Mouse (Mus musculus) liver, embryonic 12.5 days (tissue): ENCODE measurements around the gene Scn5a. TPM values are rescaled to one million over a fixed set of nuclear protein-coding genes. Genes with fewer than 3 reads are reported as not detected.

Experiments
- ATAC-seq: fragments of 200-750 bp; cut with Nextera tagmentation; 2 replicates; pipeline ENCODE4 v1.8.0; 2017; ENCODE audit warnings: moderate number of reproducible peaks, mild to moderate bottlenecking, moderate library complexity
- H3K27ac ChIP-seq: fragments of 300-500 bp; sonication (generic); 2 replicates; pipeline ENCODE4 v1.5.1; 2016; ENCODE audit warnings: mild to moderate bottlenecking
- H3K27me3 ChIP-seq: fragments of 300-500 bp; sonication (generic); replicated peaks from 2 replicates; pipeline ENCODE4 v1.6.1; 2016; ENCODE audit warnings: mild to moderate bottlenecking, moderate library complexity
- H3K36me3 ChIP-seq: fragments of 300-500 bp; sonication (generic); 2 replicates; pipeline ENCODE4 v1.6.1; 2016; ENCODE audit warnings: mild to moderate bottlenecking, moderate library complexity
- H3K4me1 ChIP-seq: fragments of 300-500 bp; sonication (generic); 2 replicates; pipeline ENCODE4 v1.6.1; 2016
- H3K4me2 ChIP-seq: fragments of 300-500 bp; sonication (generic); 2 replicates; pipeline ENCODE4 v1.6.1; 2016; ENCODE audit warnings: mild to moderate bottlenecking, moderate library complexity
- H3K4me3 ChIP-seq: fragments of 300-500 bp; sonication (generic); 2 replicates; pipeline ENCODE4 v1.5.1; 2016; ENCODE audit warnings: mild to moderate bottlenecking, moderate library complexity
- H3K9ac ChIP-seq: fragments of 300-500 bp; sonication (generic); 2 replicates; pipeline ENCODE4 v1.6.1; 2016; ENCODE audit warnings: mild to moderate bottlenecking, moderate library complexity
- H3K9me3 ChIP-seq: fragments of 300-500 bp; sonication (generic); replicated peaks from 2 replicates; pipeline ENCODE4 v1.6.1; 2016; ENCODE audit warnings: mild to moderate bottlenecking, moderate library complexity
- WGBS: fragments of 180-500 bp; shearing (Covaris S2); methylation state at CpG from one replicate; pipeline ENCODE4 v1.1.7; 2016; ENCODE audit not compliant: insufficient replicate concordance; 5-methylcytosine and 5-hydroxymethylcytosine counted together
- polyA plus RNA-seq: library from polyadenylated mRNA; unstranded; fragments of >200 nt; fragmentation: Nextera tagmentation; extraction: Ambion mirVana; gene quantifications from 2 replicates; pipeline ENCODE4 v1.2.1, GENCODE M21; 2016

Scn5a gene
- 0.02 and 0.10 TPM in 2 replicates for polyA plus RNA-seq

DNA sequence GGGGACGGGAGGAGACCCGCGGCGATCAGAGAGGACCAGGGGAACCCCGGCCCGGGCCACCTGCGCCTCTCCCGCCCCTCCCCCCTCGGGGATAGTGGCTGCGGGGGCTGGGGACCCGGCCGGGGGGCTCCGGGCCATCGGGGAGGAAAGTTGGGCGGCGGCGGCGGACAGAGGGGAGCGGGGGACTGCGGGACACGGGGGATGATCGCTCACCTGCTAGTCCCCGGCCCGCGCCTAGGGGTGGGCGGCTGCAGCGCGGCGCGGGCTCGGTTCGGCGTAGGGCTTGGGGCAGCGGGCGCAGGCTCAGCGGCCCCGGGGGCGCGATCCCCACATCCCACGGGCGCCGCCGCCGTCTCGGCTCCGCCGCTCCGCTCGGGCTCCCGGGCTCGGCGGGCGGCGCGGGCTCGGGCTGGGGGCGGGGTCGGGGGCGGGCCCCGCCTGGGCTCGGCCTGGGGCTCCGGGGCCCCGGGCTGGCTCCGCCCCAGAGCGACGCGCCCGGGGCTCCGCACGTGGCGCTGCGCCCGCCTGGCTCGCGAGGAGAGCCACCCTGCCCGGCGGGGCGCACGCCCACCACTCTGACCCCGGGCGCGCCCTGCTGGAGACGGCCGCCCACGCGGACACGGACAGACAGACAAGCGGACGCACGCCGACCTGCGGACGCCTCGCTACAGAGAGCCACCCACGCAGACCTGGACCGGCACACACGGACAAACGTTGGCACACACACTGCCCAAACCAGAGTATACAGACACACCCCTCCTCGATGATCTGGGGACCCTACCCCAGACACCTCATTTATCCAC lies at the start of gene Scn5a:
TSS of gene Scn5a (minus strand) at position 381 of the 803 bp plus-strand sequence.
- no peak within 1 kb of the TSS for H3K27ac ChIP-seq
- peak; percentile 55 for ATAC-seq
- WGBS, result 2% methylated on average over 61 of the region's 99 CpGs
- H3K4me3 ChIP-seq, result peak within 1 kb of the TSS; percentile 53
- H3K9me3 ChIP-seq, result no peaks in the 10 kb centered on the region
- peaks cover 81% of the 10 kb centered on the region for H3K27me3 ChIP-seq
- peaks cover 12% of the 10 kb centered on the region for H3K4me1 ChIP-seq
- H3K4me2 ChIP-seq, result peak within 1 kb of the TSS; percentile 77
- peak within 1 kb of the TSS; percentile 29; the same call in 1 of the 2 replicates for H3K9ac ChIP-seq
- H3K36me3 ChIP-seq, result no peaks in the 10 kb centered on the region

DNA sequence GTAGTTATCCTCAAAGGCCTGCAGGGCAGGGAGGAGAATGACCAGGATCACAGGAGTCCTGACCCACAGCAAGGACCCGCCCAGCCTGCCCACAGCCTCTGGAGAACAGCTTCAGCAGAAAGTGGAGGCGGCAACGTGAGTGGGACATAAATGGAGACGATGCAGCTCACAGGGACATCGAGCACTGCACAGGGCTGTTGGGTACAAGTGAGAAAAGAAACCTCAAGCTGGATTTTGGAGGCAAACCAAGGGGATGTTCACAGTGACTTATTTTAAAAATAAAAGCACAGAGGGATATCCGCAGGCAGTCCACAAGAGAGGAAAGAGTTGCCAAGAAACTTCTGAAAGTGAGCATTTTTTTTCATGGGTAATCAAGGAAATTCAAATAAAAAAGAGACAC lies 48.4 kb upstream of the Scn5a start:
- no peaks in the 10 kb centered on the region for H3K36me3 ChIP-seq
- no peak for ATAC-seq
- WGBS, result 65% methylated on average over 6 of the region's 6 CpGs

DNA sequence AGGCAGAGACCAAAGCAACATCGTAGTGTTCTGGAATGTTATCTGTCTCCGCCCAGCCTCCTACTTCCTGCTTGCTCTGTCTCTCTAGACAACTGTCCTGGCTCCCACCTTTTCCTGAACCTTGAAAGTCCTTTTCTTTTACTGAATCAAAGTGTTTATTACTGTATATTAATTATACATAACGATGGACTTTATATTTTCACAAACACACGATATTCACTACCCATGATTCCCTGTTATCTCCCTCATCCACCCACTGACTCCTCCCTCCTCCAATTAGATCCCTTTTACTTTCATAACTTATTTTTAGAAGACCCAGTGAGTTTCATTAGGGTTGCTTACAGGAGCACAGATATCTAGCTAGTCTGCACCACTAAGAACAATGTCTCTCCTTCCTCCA lies 45.3 kb upstream of the Scn5a start:
- no peaks in the 10 kb centered on the region for H3K36me3 ChIP-seq
- no peaks in the 10 kb centered on the region for H3K4me1 ChIP-seq
- H3K9me3 ChIP-seq, result no peaks in the 10 kb centered on the region
- no peaks in the 10 kb centered on the region for H3K27me3 ChIP-seq
- no peak overlapping the region for H3K27ac ChIP-seq
- H3K9ac ChIP-seq, result no peak overlapping the region
- no peak overlapping the region for H3K4me3 ChIP-seq
- WGBS, result 51% methylated on average over 4 of the region's 4 CpGs
- no peak for ATAC-seq
- no peak overlapping the region for H3K4me2 ChIP-seq

More for the DNA sequence above, 48.4 kb upstream of the Scn5a start:
- no peak overlapping the region for H3K4me3 ChIP-seq
- no peaks in the 10 kb centered on the region for H3K9me3 ChIP-seq
- H3K27me3 ChIP-seq, result 0 out of 2 replicates have a peak, but pooled peaks cover 10% of the 10 kb centered on the region
- 0 out of 2 replicates have a peak, but pooled peaks cover 3% of the 10 kb centered on the region for H3K4me1 ChIP-seq
- no peak overlapping the region for H3K4me2 ChIP-seq
- H3K9ac ChIP-seq, result no peak overlapping the region
- no peak overlapping the region for H3K27ac ChIP-seq

DNA sequence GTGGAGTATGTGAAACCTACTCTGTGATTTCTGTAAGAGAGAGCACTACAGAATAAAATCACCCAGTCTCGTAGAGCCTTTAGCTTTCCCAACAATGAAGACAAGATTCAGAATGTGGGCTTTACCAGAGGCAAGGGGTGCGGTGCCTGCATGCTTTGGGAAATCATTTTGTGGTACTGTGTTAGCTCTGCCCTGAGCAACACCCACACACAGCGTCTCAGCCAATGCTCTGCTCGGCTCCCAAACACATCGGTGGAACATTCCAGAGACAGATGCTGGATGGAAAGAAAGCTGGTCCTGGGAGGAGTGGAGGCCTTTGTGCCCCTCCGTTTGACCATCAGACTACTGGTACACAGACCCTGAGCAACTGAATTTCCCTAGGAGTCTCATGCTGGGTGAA lies 36.0 kb upstream of the Scn5a start:
- 67% methylated on average over 6 of the region's 6 CpGs for WGBS

DNA sequence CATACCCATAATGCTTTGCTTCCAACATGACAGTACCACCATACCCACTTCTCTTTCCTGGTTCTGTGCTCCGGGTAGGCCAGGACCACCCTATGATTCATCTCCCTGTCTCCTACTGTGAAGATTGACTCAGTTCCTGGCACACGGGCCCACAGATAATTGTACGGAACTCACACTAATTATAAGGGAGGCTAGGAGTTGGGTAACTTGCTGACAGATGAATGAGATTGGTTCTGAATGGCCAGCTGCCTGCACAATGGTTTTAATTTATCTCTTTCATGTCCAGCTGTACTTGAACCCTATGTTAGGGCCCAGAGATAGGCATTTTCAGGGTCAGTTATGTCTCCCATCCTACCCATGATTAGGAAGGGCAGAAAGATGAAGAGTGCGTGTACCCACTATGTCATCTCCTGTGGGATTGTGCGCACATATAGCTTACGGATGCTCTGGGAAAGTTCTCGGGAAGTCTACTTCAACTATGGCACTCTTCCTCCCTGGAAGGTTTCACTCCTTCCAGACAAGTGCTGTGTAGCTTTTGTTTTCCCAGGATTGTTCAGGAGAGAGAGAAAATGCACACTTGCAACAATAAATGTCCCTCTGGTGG lies 31.8 kb upstream of the Scn5a start:
- Histone ChIP-seq H3K36me3 (no peaks in the 10 kb centered on the region), H3K4me1 (no peaks in the 10 kb centered on the region), H3K9ac (no peak overlapping the region), H3K27ac (no peak overlapping the region), H3K4me3 (no peak overlapping the region), H3K4me2 (no peak overlapping the region), H3K27me3 (no peaks in the 10 kb centered on the region), H3K9me3 (no peaks in the 10 kb centered on the region)
- ATAC-seq, result no peak
- WGBS, result 73% methylated on average over 7 of the region's 7 CpGs

More for the DNA sequence above, 36.0 kb upstream of the Scn5a start:
- Histone ChIP-seq H3K4me2 (no peak overlapping the region), H3K4me3 (no peak overlapping the region), H3K27ac (no peak overlapping the region), H3K4me1 (no peaks in the 10 kb centered on the region), H3K36me3 (no peaks in the 10 kb centered on the region), H3K27me3 (no peaks in the 10 kb centered on the region), H3K9ac (no peak overlapping the region), H3K9me3 (no peaks in the 10 kb centered on the region)
- no peak for ATAC-seq

DNA sequence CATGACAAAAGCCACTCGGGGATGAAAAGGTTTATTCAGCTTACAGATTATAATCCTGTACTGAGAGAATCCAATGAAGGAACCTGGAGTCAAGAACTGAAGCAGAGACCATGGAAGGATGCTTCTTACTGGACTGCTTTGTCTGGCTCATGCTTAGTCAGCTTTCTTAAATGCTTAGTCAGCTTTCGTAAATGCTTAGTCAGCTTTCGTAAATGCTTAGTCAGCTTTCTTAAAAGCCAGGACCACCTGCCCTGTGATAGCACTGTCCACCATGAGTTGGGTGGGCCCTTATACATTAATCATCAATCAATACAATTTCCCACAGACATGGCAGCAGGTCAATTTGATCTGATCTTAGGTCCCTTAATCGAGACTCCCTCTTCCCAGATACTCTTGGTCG lies 28.1 kb upstream of the Scn5a start:
- no peak overlapping the region for H3K9ac ChIP-seq
- no peaks in the 10 kb centered on the region for H3K36me3 ChIP-seq
- WGBS, result 86% methylated on average over 5 of the region's 5 CpGs
- H3K4me1 ChIP-seq, result no peaks in the 10 kb centered on the region
- H3K9me3 ChIP-seq, result no peaks in the 10 kb centered on the region
- no peaks in the 10 kb centered on the region for H3K27me3 ChIP-seq
- H3K4me2 ChIP-seq, result no peak overlapping the region
- ATAC-seq, result no peak
- no peak overlapping the region for H3K4me3 ChIP-seq
- H3K27ac ChIP-seq, result no peak overlapping the region

DNA sequence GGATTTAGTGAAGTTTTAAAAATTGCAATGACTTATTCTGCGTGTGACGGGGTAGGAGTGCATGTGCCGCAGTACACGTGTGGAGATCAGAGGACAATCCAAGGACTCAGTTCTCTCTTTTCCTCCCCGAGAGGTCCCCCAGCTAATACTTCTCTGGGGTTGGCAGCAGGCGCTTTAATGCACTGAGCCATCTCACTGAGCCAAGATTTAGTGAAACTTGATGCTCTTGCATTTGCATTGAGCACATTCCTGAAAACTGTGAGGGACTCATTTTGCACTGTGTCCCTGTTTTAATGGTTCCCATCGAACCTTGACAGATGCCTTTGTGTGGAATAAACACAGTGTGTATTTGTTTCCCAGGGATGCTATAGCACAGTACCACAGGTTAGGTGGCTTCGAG lies 25.8 kb upstream of the Scn5a start:
- H3K27ac ChIP-seq, result no peak overlapping the region
- no peaks in the 10 kb centered on the region for H3K4me1 ChIP-seq
- ATAC-seq, result no peak
- no peaks in the 10 kb centered on the region for H3K27me3 ChIP-seq
- WGBS, result 63% methylated on average over 8 of the region's 8 CpGs
- H3K9me3 ChIP-seq, result no peaks in the 10 kb centered on the region
- H3K9ac ChIP-seq, result no peak overlapping the region
- H3K4me3 ChIP-seq, result no peak overlapping the region
- H3K36me3 ChIP-seq, result no peaks in the 10 kb centered on the region
- H3K4me2 ChIP-seq, result no peak overlapping the region

DNA sequence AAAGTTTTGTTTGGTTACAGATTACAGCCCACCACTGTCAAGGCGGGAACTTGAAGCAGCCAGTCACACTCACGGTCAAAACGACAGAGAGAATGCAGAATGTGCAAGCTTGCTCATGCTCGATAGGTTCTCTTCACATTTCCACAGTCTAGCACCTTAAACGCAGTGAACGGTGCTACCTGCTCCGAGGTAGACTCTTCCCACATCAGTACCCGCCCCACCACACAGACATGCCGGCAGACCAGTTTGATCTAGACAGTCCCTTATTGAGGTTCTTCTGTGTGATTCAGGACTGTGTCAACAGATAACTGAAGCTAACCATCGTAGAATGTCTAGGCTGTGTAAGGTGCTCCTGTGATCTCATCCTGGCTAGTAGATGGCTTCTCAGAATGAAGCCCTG lies 19.7 kb upstream of the Scn5a start:
- no peaks in the 10 kb centered on the region for H3K27me3 ChIP-seq
- ATAC-seq, result no peak
- 74% methylated on average over 10 of the region's 10 CpGs for whole genome bisulfite sequencing

DNA sequence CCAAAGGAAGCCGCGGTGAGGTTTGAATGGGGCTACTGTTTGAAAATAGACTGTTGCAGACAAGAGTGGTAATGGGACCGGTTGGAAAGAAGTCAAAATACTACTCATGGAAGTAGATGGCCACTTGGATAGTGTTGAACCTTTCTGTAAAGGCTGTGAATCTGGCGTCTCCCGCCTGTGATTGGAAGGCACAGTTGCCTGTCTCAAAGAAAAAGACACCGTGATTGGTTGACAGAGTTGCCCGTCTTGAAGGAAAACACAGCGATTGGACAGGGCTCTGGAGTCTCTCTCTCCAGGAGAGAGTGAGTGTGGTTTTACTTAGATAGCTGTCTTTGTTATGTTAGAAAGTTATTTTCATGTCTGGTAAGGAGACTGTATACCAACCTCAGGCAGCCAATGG lies 18.5 kb upstream of the Scn5a start:
- Histone ChIP-seq H3K4me2 (no peak overlapping the region), H3K27me3 (no peaks in the 10 kb centered on the region), H3K27ac (no peak overlapping the region), H3K9ac (no peak overlapping the region), H3K4me3 (no peak overlapping the region), H3K4me1 (no peaks in the 10 kb centered on the region), H3K9me3 (no peaks in the 10 kb centered on the region), H3K36me3 (no peaks in the 10 kb centered on the region)
- 63% methylated on average over 8 of the region's 8 CpGs for WGBS
- no peak for ATAC-seq

More for the DNA sequence above, 19.7 kb upstream of the Scn5a start:
- Histone ChIP-seq H3K4me2 (no peak overlapping the region), H3K4me3 (no peak overlapping the region), H3K36me3 (no peaks in the 10 kb centered on the region), H3K4me1 (no peaks in the 10 kb centered on the region), H3K27ac (no peak overlapping the region), H3K9ac (no peak overlapping the region), H3K9me3 (no peaks in the 10 kb centered on the region)

DNA sequence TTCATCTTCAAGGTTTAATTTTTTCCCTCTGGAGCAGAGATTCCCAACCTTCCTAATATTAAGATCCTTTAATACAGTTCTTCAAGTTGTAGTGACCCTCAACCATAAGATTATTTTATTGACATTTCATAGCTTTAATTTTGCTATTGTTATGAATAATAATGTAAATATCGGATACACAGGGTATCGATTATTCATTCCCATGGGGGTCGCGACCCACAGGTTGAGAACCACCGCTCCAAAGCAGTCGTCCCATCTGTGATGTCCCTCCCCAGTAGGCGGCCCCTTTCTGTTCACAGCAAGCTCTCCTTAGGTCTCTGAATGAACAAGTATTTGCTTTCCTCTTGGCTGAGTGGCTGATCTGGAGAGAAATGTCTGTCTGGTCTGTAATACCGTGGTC lies 10.8 kb upstream of the Scn5a start:
- 73% methylated on average over 8 of the region's 8 CpGs for WGBS
- no peak overlapping the region for H3K27ac ChIP-seq
- H3K9me3 ChIP-seq, result no peaks in the 10 kb centered on the region
- no peaks in the 10 kb centered on the region for H3K36me3 ChIP-seq
- ATAC-seq, result no peak
- no peak overlapping the region for H3K4me3 ChIP-seq
- no peak overlapping the region for H3K4me2 ChIP-seq
- no peak overlapping the region for H3K9ac ChIP-seq
- peaks cover 31% of the 10 kb centered on the region for H3K27me3 ChIP-seq
- no peaks in the 10 kb centered on the region for H3K4me1 ChIP-seq

DNA sequence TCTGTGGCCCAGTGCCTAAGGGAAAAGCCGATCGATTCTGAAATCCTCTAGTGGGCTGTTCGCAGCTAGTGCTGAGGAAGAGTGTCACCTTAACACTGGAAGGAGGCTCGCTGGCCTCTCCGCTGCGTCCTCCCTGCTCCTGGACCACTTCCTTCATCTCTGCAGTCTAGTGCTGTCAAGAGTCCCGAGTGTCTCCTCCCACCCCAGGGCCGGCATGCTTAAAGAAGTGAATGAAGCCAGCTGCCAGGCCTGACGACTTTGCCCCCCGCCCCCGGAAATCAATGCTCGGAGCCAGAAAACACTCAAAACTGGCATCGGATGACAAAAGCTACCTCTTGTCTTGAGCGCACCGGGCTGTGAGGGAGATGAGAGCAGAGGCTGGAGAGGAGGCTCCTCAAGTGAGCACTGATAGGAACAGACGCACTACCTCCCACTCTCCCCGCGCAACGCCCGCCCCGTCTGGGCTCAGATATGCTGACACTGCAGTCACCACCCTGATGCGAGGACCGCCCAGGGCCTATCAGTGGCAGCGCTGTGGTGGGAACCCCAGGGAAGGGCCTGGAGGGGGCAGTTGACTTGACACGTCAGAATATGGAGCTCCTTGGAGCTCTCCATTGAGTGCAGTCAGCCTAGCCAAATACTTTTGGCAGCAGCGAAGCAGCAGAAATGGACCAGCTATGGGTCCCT lies 10.1 kb upstream of the Scn5a start:
- Histone ChIP-seq H3K4me1 (no peaks in the 10 kb centered on the region), H3K4me2 (no peak overlapping the region; the same call in 1 of the 2 replicates), H3K36me3 (no peaks in the 10 kb centered on the region), H3K27me3 (peaks cover 37% of the 10 kb centered on the region), H3K4me3 (no peak overlapping the region), H3K9ac (no peak overlapping the region), H3K27ac (no peak overlapping the region), H3K9me3 (no peaks in the 10 kb centered on the region)
- WGBS, result 25% methylated on average over 26 of the region's 26 CpGs
- no peak for ATAC-seq

DNA sequence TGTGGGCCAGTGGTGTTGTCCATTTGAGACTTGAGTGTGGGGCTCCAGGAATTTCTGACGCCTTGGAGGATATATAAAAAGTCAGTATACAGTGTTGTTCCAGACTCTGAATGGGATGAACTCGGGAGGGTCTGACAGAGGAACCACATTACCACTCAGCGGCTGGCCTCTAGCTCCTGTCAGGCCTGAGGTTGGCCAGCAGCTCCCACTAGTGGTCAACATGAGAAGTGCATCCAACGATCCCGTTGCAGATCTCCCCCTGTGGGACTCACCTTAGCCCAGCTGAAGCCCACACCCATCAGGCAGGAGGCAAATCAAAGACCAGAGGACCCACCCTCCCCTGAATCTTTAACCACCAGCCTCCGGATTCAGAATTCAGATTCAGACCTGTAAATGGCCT lies 1.9 kb upstream of the Scn5a start:
- Histone ChIP-seq H3K27ac (no peak overlapping the region), H3K4me1 (peaks cover 12% of the 10 kb centered on the region), H3K4me2 (no peak overlapping the region), H3K4me3 (no peak overlapping the region), H3K27me3 (peaks cover 69% of the 10 kb centered on the region), H3K36me3 (no peaks in the 10 kb centered on the region), H3K9ac (no peak overlapping the region), H3K9me3 (no peaks in the 10 kb centered on the region)
- WGBS, result 0% methylated on average over 6 of the region's 6 CpGs
- 0 out of 2 replicates have a peak, but pooled peaks have one; percentile 18 for ATAC-seq
